Mouse (Mus musculus) G1E (cell line): ENCODE data around the gene B9d1. TPM values are rescaled to one million over a fixed set of nuclear protein-coding genes. Genes with fewer than 3 reads are reported as not detected.

Experiments
- ATAC-seq: 2 replicates; pipeline ENCODE4 v1.8.0; 2016; ENCODE audit warnings: mild to moderate bottlenecking; ENCODE audit not compliant: insufficient number of reproducible peaks, poor library complexity, low FRiP score, severe bottlenecking; ENCODE audit errors: extremely low read depth
- DNase-seq: peaks from one replicate; pipeline ENCODE4 v3.0.0; 2012; ENCODE audit warnings: low spot score
- H3K27me3 ChIP-seq: 2 replicates; pipeline ENCODE4 v1.6.1; 2012; ENCODE audit warnings: mild to moderate bottlenecking, low read length, inconsistent platforms; ENCODE audit not compliant: insufficient read depth
- H3K36me3 ChIP-seq: replicated peaks from 2 replicates; pipeline ENCODE3; 2012; ENCODE audit warnings: mild to moderate bottlenecking, inconsistent platforms
- H3K4me1 ChIP-seq: 2 replicates; pipeline ENCODE4 v1.6.1; 2012; ENCODE audit warnings: low read depth, low read length, inconsistent platforms, mixed read lengths; ENCODE audit not compliant: insufficient read depth
- H3K4me3 ChIP-seq: 2 replicates; pipeline ENCODE4 v1.5.1; 2012; ENCODE audit warnings: low read depth, mild to moderate bottlenecking, inconsistent platforms, low read length, moderate library complexity, mixed read lengths
- H3K9me3 ChIP-seq: replicated peaks from 2 replicates; pipeline ENCODE4 v1.6.1; 2012; ENCODE audit warnings: inconsistent platforms
- CTCF ChIP-seq: IDR thresholded peaks from 2 replicates; pipeline ENCODE4 v1.5.1; 2012; ENCODE audit warnings: low read depth, low read length, inconsistent platforms, mixed read lengths
- GATA1 ChIP-seq: IDR thresholded peaks from 2 replicates; pipeline ENCODE4 v1.6.1; 2012; ENCODE audit warnings: borderline replicate concordance, low read length, inconsistent platforms, mixed read lengths
- GATA2 ChIP-seq: IDR thresholded peaks from 2 replicates; pipeline ENCODE4 v1.6.1; 2012; ENCODE audit warnings: low read depth, low read length, inconsistent platforms, borderline replicate concordance
- POLR2AphosphoS5 ChIP-seq: IDR thresholded peaks from 2 replicates; pipeline ENCODE4 v1.6.1; 2012; ENCODE audit warnings: low read depth, low read length, inconsistent platforms; ENCODE audit not compliant: insufficient replicate concordance
- TAL1 ChIP-seq: conservative IDR thresholded peaks from 2 replicates; pipeline ENCODE4 v1.6.1; 2012; ENCODE audit warnings: low read depth, low read length, inconsistent platforms, mixed read lengths
- polyA plus RNA-seq: library from polyadenylated mRNA; stranded (reverse); fragments of >175 nt; gene quantifications from 2 replicates; pipeline ENCODE4 v1.2.3, GENCODE M21; 2012
- total RNA-seq, 2 experiments: library from RNA; stranded (forward) in 1 of 2; stranded (reverse) in 1 of 2; fragments of 200-1000 nt in 1 of 2; fragments of >200 nt in 1 of 2; fragmentation: Nextera tagmentation in 1 of 2; gene quantifications; 2 replicates each; pipeline ENCODE4 v1.2.3; 2014 to 2017

B9d1 gene
- total and polyA plus RNA-seq, 3 experiments: 9.6 to 28.2 (median 11.2) TPM

DNA sequence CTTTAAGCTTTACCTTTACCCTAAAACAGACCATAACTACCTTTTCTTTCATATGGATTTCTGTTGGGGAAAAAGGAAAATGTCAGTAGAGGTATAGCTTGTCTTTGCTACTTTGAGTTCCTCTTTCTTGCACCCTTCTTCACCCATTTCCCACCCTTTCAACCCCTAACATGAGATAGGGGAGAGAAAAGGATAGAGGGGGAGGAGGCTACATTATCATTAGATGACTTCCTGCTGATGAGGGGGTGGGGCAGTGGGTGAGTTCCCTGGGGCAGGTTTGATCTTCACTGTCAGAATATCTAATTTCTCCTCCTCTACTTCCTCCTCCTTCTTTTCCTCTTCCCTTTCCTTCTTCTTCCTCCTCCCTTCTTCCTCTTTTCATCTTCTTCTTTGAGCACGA lies 7.5 kb upstream of the B9d1 start:
- H3K4me3 ChIP-seq: no peak overlapping the region
- H3K4me1 ChIP-seq: peaks cover 38% of the 10 kb centered on the region
- H3K27me3 ChIP-seq: 0 out of 2 replicates have a peak, but pooled peaks cover 4% of the 10 kb centered on the region
- H3K36me3 ChIP-seq: peaks cover 7% of the 10 kb centered on the region
- DNase-seq: no peak
- H3K9me3 ChIP-seq: no peaks in the 10 kb centered on the region
- TF ChIP-seq TAL1 (no peak), POLR2AphosphoS5 (no peak), GATA2 (no peak)
- ATAC-seq: no peak

DNA sequence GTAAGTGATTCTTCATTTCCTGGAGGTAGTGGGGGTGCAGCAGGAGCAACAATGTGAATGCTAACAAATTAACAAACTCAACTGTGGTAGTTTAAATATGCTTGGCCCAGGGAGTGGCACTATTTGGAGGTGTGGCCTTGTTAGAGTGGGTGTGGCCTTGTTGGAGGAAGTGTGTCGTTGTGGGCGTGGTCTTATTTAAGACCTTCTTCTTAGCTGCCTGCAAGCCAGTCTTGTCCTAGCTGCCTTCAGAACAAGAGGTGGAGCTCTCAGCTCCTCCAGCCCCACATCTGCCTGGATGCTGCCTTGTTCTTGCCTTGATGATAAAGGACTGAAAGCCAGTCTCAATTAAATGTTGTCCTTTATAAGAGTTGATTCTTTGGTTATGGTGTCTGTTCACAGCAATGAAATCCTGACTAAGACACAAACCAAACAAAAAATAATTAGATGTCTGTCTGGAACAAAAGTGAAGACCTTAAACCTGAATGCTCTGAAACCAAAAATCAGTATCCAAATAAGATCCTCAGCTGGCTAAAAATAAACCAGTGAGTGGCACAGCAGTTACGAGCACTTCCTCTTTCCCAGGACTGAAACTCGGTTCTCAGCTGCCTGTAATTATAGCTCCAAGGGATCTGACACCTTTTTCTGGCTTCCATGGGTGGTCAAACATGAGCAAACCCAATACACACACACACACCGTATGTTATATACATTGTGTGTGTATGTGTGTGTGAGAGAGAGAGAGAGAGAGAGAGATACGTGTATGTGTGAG lies 6.0 kb upstream of the B9d1 start:
- H3K27me3 ChIP-seq: 0 out of 2 replicates have a peak, but pooled peaks cover 4% of the 10 kb centered on the region
- TF ChIP-seq GATA1 (no peak), POLR2AphosphoS5 (no peak), TAL1 (no peak), CTCF (no peak), GATA2 (no peak)
- ATAC-seq (no peak), DNase-seq (no peak)
- peaks cover 25% of the 10 kb centered on the region for H3K4me1 ChIP-seq
- H3K36me3 ChIP-seq: no peaks in the 10 kb centered on the region
- H3K9me3 ChIP-seq: no peaks in the 10 kb centered on the region
- H3K4me3 ChIP-seq: no peak overlapping the region

GRCm38 (mm10) chr11:61503933-61504332 lies 1.0 kb upstream of the B9d1 start:
- Histone ChIP-seq H3K9me3 (no peaks in the 10 kb centered on the region), H3K4me1 (peaks cover 33% of the 10 kb centered on the region), H3K4me3 (no peak overlapping the region), H3K27me3 (0 out of 2 replicates have a peak, but pooled peaks cover 4% of the 10 kb centered on the region), H3K36me3 (peaks cover 14% of the 10 kb centered on the region)
- ATAC-seq (no peak), DNase-seq (no peak)
- TF ChIP-seq POLR2AphosphoS5 (no peak), GATA1 (no peak), CTCF (no peak), GATA2 (no peak), TAL1 (no peak)

DNA sequence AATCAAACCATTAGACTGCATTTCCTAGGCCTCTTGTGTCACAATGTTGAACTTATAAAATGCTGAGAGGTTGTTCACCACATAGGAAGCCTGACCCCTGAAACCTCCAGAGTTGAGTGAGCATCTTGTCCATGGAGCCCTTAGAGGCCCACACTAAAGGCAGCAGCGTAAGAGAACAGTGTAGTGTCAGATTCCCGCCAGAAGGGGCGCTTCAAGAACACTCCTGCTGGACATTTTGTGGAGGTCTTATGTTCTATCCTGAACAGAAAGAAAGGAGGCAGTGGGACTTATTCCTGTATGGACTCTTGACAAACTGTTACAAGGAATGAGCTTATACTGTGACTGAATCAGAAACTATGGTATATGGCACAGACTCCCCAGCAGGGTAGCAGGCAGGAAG lies 10.0 kb downstream of the B9d1 start:
- ATAC-seq: no peak
- TF ChIP-seq TAL1 (no peak), CTCF (peak; percentile 34; the same call in 1 of the 2 replicates), GATA1 (no peak), GATA2 (no peak)
- Histone ChIP-seq H3K36me3 (peaks cover 47% of the 10 kb centered on the region), H3K4me3 (no peak overlapping the region), H3K27me3 (no peaks in the 10 kb centered on the region), H3K9me3 (no peaks in the 10 kb centered on the region), H3K4me1 (no peaks in the 10 kb centered on the region)
- DNase-seq: no peak

- Histone ChIP-seq H3K9me3 (no peaks in the 10 kb centered on the region), H3K36me3 (peaks cover 41% of the 10 kb centered on the region), H3K4me3 (no peak overlapping the region), H3K4me1 (no peaks in the 10 kb centered on the region), H3K27me3 (no peaks in the 10 kb centered on the region)
- no peak for ATAC-seq
- no peak for DNase-seq
- TF ChIP-seq POLR2AphosphoS5: no peak
- TF ChIP-seq GATA1: no peak
- TF ChIP-seq GATA2: no peak
- TF ChIP-seq CTCF: no peak
Measured at GRCm38 (mm10) chr11:61517971-61518370, 13.0 kb downstream of the B9d1 start.

DNA sequence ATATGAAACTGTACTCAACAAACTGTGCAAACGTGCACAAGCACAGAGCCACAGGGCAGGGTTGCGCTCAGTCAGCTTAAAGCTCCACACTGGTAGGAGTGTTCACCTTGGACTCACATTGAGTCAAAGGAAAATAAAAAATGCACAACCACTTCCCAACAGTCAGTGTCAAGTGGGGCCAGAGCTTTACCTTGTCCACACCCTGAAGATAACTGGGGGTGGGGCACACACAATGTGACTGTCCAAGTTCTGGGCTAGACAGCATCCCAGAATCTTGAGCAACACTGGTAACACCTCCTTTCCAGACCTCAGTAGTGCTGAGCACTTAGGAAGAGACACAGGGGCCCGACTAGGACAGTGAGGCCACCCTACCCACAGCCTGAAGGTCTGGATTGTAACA lies 13.9 kb downstream of the B9d1 start:
- Histone ChIP-seq H3K27me3 (no peaks in the 10 kb centered on the region), H3K4me3 (no peak overlapping the region), H3K4me1 (no peaks in the 10 kb centered on the region), H3K36me3 (peaks cover 32% of the 10 kb centered on the region), H3K9me3 (no peaks in the 10 kb centered on the region)
- TF ChIP-seq TAL1: no peak
- no peak for TF ChIP-seq POLR2AphosphoS5
- no peak for TF ChIP-seq CTCF
- TF ChIP-seq GATA2: no peak
- no peak for TF ChIP-seq GATA1
- ATAC-seq (no peak), DNase-seq (no peak)
